Mouse (Mus musculus) lung, postnatal 0 days (tissue): ENCODE data around the gene Casd1. TPM values are rescaled to one million over a fixed set of nuclear protein-coding genes. Genes with fewer than 3 reads are reported as not detected.

Experiments used
- ATAC-seq: fragments of 200-750 bp; cut with Nextera tagmentation; 2 replicates; pipeline ENCODE4 v1.8.0; 2017; ENCODE audit warnings: moderate library complexity
- DNase-seq: peaks from one replicate; pipeline ENCODE4 v3.0.0-alpha.2; 2016; ENCODE audit warnings: low spot score
- H3K27ac ChIP-seq: fragments of 300-500 bp; sonication (generic); 2 replicates; pipeline ENCODE4 v1.5.1; 2014; ENCODE audit warnings: antibody characterized with exemption, mild to moderate bottlenecking, low read length, mixed read lengths
- H3K27me3 ChIP-seq: fragments of 300-500 bp; sonication (generic); replicated peaks from 2 replicates; pipeline ENCODE4 v1.6.1; 2014; ENCODE audit warnings: low read length, mixed read lengths; ENCODE audit not compliant: insufficient read depth
- H3K36me3 ChIP-seq: fragments of 300-500 bp; sonication (generic); 2 replicates; pipeline ENCODE4 v1.6.1; 2014; ENCODE audit warnings: low read length, mixed read lengths; ENCODE audit not compliant: insufficient read depth
- H3K4me1 ChIP-seq: fragments of 300-500 bp; sonication (generic); 2 replicates; pipeline ENCODE4 v1.6.1; 2014; ENCODE audit warnings: antibody characterized with exemption, low read depth, low read length, mixed read lengths; ENCODE audit not compliant: insufficient read depth
- H3K4me2 ChIP-seq: fragments of 300-500 bp; sonication (generic); replicated peaks from 2 replicates; pipeline ENCODE4 v1.6.1; 2014; ENCODE audit warnings: low read depth, mild to moderate bottlenecking, low read length, moderate library complexity, mixed read lengths
- H3K4me3 ChIP-seq: fragments of 300-500 bp; sonication (generic); 2 replicates; pipeline ENCODE4 v1.5.1; 2014; ENCODE audit warnings: low read depth, low read length
- H3K9ac ChIP-seq: fragments of 300-500 bp; sonication (generic); replicated peaks from 2 replicates; pipeline ENCODE4 v1.6.1; 2014; ENCODE audit warnings: low read depth, mild to moderate bottlenecking
- H3K9me3 ChIP-seq: fragments of 300-500 bp; sonication (generic); 2 replicates; pipeline ENCODE4 v1.6.1; 2016; ENCODE audit warnings: low read length, mixed read lengths
- CTCF ChIP-seq: IDR thresholded peaks from 2 replicates; pipeline ENCODE4 v1.5.1; 2016; ENCODE audit warnings: antibody characterized with exemption, mild to moderate bottlenecking
- EP300 ChIP-seq: IDR thresholded peaks from 2 replicates; pipeline ENCODE4 v1.6.1; 2016; ENCODE audit warnings: antibody characterized with exemption, mild to moderate bottlenecking, control low read depth
- WGBS: fragments of 180-500 bp; shearing (Covaris S2); extraction: QIAGEN DNeasy Blood & Tissue Kit; methylation state at CpG from one replicate; pipeline ENCODE4 v1.1.7; 2014; 5-methylcytosine and 5-hydroxymethylcytosine counted together
- polyA plus RNA-seq: library from polyadenylated mRNA; unstranded; fragments of >200 nt; fragmentation: Nextera tagmentation; extraction: Ambion mirVana; gene quantifications from 2 replicates; pipeline ENCODE4 v1.2.1, GENCODE M21; 2015

Casd1 gene
- polyA plus RNA-seq, 1 experiment from 2014 or later = 18.4 TPM

- ATAC-seq = no peak
Measured at GRCm38 (mm10) chr6:4679981-4680380, 79.3 kb downstream of the Casd1 start.

GRCm38 (mm10) chr6:4680576-4680975 lies 79.9 kb downstream of the Casd1 start:
- Histone ChIP-seq H3K9me3 (no peaks in the 10 kb centered on the region), H3K4me2 (no peak overlapping the region), H3K27me3 (no peaks in the 10 kb centered on the region), H3K4me3 (no peak overlapping the region), H3K9ac (no peak overlapping the region), H3K27ac (no peak overlapping the region), H3K4me1 (no peaks in the 10 kb centered on the region), H3K36me3 (no peaks in the 10 kb centered on the region)
- TF ChIP-seq CTCF = no peak
- no peak for TF ChIP-seq EP300
- DNase-seq (no peak), ATAC-seq (no peak)
- 88% methylated on average over 4 of the region's 4 CpGs for WGBS

More at GRCm38 (mm10) chr6:4679981-4680380, 79.3 kb downstream of the Casd1 start:
- no peak overlapping the region for H3K4me3 ChIP-seq
- H3K36me3 ChIP-seq = no peaks in the 10 kb centered on the region
- no peak overlapping the region for H3K4me2 ChIP-seq
- H3K9ac ChIP-seq = no peak overlapping the region
- no peak overlapping the region for H3K27ac ChIP-seq
- no peaks in the 10 kb centered on the region for H3K4me1 ChIP-seq
- 87% methylated on average over 1 of the region's 1 CpGs for WGBS
- no peak for TF ChIP-seq EP300
- no peak for TF ChIP-seq CTCF
- no peak for DNase-seq
- no peaks in the 10 kb centered on the region for H3K27me3 ChIP-seq
- no peaks in the 10 kb centered on the region for H3K9me3 ChIP-seq

GRCm38 (mm10) chr6:4684706-4685340 lies 84.2 kb downstream of the Casd1 start:
- no peaks in the 10 kb centered on the region for H3K36me3 ChIP-seq
- ATAC-seq (no peak), DNase-seq (no peak)
- H3K4me2 ChIP-seq = no peak overlapping the region
- H3K9ac ChIP-seq = no peak overlapping the region
- no peaks in the 10 kb centered on the region for H3K27me3 ChIP-seq
- no peak overlapping the region for H3K4me3 ChIP-seq
- no peaks in the 10 kb centered on the region for H3K9me3 ChIP-seq
- H3K27ac ChIP-seq = no peak overlapping the region
- no peaks in the 10 kb centered on the region for H3K4me1 ChIP-seq
- 75% methylated on average over 10 of the region's 10 CpGs for WGBS
- TF ChIP-seq EP300 = no peak
- TF ChIP-seq CTCF = no peak

- H3K36me3 ChIP-seq = 0 out of 2 replicates have a peak, but pooled peaks cover 3% of the 10 kb centered on the region
- H3K4me1 ChIP-seq = no peaks in the 10 kb centered on the region
- TF ChIP-seq EP300 (no peak), CTCF (no peak)
- DNase-seq = no peak
- H3K9me3 ChIP-seq = no peaks in the 10 kb centered on the region
- WGBS = 87% methylated on average over 4 of the region's 4 CpGs
- H3K4me2 ChIP-seq = no peak overlapping the region
- H3K4me3 ChIP-seq = no peak overlapping the region
- H3K27ac ChIP-seq = no peak overlapping the region
- ATAC-seq = no peak
- no peaks in the 10 kb centered on the region for H3K27me3 ChIP-seq
- no peak overlapping the region for H3K9ac ChIP-seq
Measured at GRCm38 (mm10) chr6:4690438-4690837, 89.8 kb downstream of the Casd1 start.

Other genes starting within 250 kb of the Casd1 start
- gene Col1a2, start 96.0 kb upstream of the Casd1 start, polyA plus RNA-seq = 349 and 355 TPM in 2 replicates
- gene Sgce, start 146.4 kb downstream of the Casd1 start, polyA plus RNA-seq = 84.5 and 101 TPM in 2 replicates
- 0.39 and 0.49 TPM in 2 replicates for gene Peg10, start 146.5 kb downstream of the Casd1 start, polyA plus RNA-seq